Mouse (Mus musculus) effector memory CD4-positive, alpha-beta T cell, adult 7 months (primary cell): ENCODE data around the gene Htr3b. TPM values are rescaled to one million over a fixed set of nuclear protein-coding genes. Genes with fewer than 3 reads are reported as not detected.

Experiments
- polyA plus RNA-seq: library from polyadenylated mRNA; unstranded; fragments of 100-300 nt; shearing (Covaris generic); gene quantifications from one replicate; pipeline ENCODE4 v1.2.1, GENCODE M21; 2017

Gene Htr3b
- polyA plus RNA-seq, result not detected

DNA sequence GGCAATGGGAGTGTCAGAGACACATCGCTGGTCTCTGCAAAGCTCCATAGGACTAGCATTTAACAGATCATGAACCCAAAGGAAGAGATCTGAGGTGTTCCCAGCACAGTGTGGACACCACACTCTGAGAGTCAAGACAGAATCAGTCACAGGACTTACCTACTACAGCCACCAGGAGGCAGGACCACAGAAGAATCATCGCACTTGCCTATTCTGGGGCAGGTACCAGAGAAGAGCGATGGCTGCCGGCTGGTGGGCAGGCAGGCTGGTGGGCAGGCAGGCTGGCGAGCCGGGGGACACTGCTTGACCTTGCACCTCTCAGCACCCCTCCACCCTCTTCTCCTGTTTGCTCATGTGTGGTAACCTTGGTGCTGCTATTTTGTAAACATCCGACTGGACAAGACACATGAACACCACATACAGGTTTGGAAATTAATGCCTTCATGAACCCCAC, at the start of gene Htr3b:
TSS of gene Htr3b (minus strand) at position 404 of the 454 bp plus-strand sequence.

DNA sequence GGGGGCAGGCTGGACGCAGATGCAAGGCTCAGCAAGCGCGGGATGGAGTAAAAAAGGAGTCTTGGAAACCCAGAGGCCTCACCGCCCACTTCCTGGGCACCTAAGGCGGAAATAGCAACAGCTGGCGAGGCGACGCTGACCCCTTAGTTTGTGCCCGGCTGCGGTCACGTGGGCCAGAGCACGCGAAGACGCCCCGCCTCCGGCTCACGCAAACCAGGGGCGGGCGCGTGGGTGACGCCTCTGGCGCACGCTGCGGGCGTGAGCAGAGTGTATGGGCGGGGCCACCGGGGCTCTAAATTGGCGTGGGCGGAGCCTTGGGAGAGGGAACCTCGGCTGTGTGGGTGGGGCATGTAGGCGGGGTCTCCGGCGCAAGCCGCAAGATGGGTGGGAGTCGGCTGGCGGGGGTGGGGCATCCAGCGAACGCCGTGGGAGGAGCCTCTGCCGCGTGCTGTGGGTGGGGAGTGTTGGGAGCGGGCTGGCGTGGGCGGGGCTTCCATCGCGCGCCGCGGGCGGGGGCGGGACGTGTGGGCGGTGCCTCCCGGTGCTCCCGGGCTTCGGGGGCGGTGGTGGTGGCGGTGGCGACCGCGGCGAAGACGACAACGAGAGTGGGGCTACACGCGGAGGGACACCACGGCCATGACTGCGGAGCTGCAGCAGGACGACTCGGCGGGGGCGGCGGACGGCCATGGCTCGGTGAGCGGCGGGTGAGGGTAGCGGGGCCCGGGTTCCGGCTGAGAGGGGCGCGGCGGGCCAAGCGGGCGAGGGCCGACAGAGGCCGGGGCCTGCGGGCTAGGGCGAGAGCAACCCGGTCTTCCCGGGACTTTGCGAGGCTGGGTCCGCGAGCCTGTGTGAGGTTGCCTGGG, 20.3 kb upstream of the Htr3b start, which contains the start of gene Usp28:
TSS of gene Usp28 (plus strand) at position 531 of the 863 bp plus-strand sequence.

DNA sequence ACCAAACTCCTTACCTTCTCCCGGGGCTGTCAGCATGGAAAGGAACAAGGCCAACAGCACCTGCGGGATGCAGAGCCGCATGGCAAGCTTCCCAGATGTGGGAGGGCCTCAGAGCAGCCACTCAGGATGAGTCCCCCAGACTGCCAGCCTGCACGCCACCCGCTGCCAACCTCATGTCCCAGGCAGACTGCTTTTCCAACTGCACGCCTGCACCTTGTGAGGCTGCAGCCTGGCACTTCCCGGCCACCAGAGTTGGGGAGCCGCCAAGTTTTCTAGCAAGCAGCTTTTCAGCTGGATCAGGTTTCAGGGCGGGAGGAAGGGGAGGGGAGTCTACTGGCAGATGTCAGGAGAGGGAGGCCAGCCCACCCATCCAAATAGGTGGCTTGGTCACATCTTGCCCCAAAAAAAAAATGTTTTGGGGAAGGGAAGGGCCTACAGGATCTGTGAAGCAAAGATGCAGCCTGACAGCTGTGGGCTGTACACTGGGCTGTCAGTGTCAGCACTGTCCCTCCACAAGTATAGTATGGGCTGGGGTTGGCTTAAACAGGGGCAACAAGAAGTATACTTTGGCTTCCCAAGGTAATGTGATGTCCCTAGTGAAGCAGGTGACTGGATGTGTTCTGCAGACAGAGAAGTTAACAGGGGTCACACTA, 53.8 kb downstream of the Htr3b start, which contains the start of gene Htr3a:
TSS of gene Htr3a (minus strand) at position 215 of the 653 bp plus-strand sequence.

Other genes starting within 250 kb of the Htr3b start
- 0.37 TPM for gene Zbtb16, start 128.8 kb downstream of the Htr3b start, polyA plus RNA-seq
- not detected for gene Htr3a, start 53.9 kb downstream of the Htr3b start, polyA plus RNA-seq
- 9.0 TPM for gene Usp28, start 20.4 kb upstream of the Htr3b start, polyA plus RNA-seq
- gene Zw10, start 90.6 kb upstream of the Htr3b start, polyA plus RNA-seq, result 38.0 TPM
- gene Tmprss5, start 116.3 kb upstream of the Htr3b start, polyA plus RNA-seq, result not detected